Mouse (Mus musculus): Measurements from ENCODE around the gene Gbe1.
A peak's percentile ranks its signal among the peaks of the same experiment; 100 is the strongest.

The Gbe1 gene

GRCm38 (mm10) chr16:70358326-70358725 is 44.6 kb downstream of the Gbe1 start:
- no peak for DNase-seq

DNA sequence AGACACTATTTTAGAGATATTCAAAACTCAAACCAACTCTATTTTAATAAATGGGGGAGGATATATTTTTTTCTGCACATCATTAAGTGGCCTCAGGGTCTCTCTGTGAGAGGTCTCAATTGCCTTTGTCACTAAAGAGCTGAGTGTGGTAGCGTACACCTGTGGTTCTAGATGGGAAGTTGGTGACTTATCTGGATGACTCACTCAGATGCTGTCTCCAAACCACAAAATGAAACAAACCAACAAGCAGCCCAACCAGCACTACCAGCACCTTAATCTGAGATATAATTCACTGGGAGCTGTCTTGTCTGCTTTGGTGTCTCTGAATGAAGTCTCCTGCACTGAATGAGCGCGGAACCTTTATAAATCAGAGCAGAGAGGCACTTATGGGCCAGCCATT is 51.5 kb downstream of the Gbe1 start:
- DNase-seq: no peak

DNA sequence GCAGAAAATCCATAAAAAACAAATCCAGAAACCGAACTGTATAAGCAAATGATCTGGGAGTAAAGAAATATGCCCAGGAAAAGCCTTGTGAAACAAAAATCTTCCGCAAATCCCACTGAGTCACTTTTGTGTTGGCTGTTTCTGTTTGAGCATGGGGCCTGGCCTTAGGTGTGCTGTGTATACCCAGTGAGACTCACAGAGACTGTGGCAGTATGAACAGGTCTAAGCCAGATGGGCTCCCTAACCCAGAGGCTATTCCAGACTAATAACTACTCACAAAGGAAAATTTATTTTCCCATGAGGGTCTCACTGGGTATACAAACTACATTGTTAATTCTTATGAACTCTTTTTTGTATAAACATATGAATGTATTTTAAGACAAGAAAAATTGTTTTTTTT is 67.3 kb downstream of the Gbe1 start:
- DNase-seq: no peak

DNA sequence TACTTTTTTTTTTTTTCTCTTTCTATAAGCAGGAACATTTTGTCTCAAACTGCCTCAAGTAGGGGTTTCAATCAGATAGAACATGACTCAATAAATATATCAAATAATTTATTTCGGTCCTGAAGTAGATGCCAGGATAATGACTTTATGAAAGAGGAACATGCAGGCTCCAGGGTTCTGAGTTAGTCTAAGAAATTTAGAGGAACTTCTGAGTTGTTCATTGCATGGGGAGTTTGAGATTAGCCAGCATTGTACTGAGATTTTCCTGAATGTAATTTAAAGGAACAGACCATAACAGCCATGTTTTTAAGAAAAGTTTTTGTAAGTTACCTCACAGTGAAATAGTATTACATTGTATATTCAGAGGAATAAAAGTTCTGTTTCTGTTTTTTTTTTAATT is 71.7 kb downstream of the Gbe1 start:
- no peak for DNase-seq

DNA sequence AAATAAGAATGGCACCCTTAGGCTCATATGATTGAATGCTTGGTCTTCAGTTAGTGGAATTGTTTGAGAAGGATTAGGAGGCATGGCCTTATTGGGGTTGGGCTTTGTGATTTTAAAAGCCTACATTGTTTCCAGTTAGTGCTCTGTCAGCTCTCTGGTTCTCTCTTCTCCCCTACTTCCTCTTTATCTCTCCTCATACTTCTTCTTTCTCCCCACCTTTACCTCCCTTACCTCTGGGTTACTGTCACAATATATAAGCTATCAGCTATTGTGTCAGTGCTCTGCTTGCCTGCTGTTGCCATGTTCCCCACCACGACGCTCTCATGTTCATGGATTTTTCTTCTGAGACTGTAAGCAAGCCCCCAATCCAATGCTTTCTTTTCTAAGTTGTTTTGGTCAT is 73.6 kb downstream of the Gbe1 start:
- no peak for DNase-seq

- no peak for DNase-seq
Measured at GRCm38 (mm10) chr16:70395276-70395675, 81.5 kb downstream of the Gbe1 start.

- no peak for DNase-seq
Measured at GRCm38 (mm10) chr16:70407780-70408179, 94.0 kb downstream of the Gbe1 start.

DNA sequence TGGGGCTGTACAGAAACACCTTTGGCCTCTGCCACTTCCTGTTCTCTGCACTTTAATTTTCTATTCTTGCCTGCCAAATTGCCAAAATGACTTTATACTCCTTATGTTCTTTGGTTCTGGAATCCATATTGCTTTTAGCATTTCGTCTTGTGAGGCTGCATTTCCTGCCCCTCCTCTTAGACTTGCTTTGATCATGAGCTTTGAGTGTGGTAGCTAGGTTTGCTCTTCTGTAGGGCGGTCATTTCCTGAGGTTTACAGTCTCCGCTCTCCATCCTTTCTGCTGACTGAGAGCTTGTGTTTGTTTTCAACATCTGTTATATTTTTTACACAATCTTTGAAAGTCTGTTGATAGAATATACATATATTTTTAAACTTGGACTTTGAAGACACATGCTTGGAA is 107.3 kb downstream of the Gbe1 start:
- DNase-seq: no peak

DNA sequence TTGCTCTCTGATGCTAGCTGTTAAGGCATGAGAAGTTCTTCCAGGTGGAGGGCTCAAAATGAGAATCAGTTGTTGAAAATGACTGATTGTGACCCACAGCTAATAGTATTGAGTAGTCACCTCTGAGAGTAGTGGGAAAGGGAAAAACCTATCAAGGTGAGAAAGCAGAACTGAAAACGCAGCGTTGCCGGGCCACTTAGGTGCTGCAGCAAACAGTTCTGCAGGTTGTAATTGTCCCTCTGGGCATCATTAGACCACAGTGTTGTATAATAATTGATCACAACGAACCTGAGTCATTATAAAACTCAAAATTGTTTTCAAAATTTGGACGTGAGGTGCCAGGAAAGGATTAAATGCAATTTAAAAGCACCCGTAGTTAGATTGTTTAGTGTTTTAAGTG is 135.8 kb downstream of the Gbe1 start:
- DNase-seq: peak in 1 of 2 experiments; percentile 1

DNA sequence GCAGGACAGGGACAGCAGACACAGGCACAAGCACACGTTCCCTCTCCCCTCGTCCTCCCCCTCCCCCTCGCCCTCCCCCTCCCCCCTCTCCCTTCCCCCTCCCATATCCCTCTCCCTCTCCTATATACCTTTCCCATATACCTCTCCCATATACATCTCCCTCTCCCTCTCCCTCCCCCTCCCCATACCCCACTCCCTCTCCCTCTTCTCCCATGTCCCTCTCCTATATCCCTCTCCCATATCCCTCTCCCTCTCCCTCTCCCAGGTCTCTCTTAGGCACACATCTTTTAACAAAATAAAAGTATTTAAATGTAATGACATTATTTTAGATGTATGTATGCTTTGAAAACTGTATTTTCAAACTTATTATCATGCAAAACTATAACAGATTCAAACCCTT is 161.8 kb downstream of the Gbe1 start:
- no peak for DNase-seq

DNA sequence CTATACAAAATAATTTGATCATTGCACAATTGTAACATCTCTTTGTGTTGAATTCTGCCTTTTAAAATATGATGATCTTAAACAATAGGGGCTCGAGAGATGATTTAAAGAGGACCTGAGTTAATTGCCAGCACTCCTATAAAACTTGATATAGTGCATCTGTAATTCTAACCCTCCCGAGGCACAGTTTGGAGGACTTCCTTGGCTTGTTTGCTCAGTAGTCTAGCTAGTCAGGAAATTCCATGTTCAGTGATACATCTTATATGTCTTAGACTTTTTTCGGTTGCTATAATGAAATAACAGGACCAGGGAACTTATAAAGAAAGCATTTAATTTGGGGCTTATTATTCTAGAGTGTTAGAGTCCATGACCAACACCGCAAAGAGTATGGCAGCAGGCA is 162.4 kb downstream of the Gbe1 start:
- no peak for DNase-seq

GRCm38 (mm10) chr16:70480494-70480893 is 166.7 kb downstream of the Gbe1 start:
- DNase-seq: no peak

GRCm38 (mm10) chr16:70506457-70506856 is 192.7 kb downstream of the Gbe1 start:
- no peak for DNase-seq

DNA sequence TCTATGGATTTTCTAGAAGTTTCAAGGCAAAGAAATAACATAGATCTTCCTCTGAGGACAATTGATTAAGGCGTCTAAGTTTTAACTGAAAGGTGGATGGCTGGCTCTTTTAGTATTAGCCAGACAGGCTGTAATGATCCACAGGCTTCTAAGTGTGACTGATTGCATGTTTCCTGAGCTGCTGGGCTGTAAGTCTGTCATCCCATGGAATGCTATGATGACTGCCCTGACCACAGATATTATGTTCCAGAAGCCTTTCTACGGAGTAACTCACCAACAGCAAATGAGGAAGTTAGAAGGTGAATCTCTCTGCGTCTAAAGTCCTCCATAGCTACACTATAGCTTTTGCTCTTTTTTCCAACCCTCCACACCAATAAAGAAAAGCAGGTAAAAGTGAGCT is 197.2 kb downstream of the Gbe1 start:
- DNase-seq: no peak

- DNase-seq: no peak
Measured at GRCm38 (mm10) chr16:70522861-70523260, 209.1 kb downstream of the Gbe1 start.

- no peak for DNase-seq
Measured at GRCm38 (mm10) chr16:70523566-70523965, 209.8 kb downstream of the Gbe1 start.

DNA sequence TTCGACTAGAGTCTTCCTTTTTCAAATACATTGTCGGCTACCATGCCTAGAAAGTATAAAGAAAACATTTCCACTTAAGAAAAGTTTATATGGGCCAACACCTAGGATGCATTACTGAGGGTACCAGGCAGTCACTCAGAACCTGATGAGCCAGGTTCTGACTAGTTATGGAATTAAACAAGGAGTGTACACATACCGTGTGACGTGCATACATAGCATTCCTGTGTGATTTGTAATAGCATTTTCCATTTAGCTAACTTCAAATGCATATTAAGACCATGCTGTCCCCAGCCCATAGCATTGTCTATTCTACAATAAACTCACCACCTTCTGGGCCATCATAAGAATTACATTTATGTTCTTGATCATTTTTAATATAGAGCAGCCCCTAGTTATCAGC is 210.5 kb downstream of the Gbe1 start:
- no peak for DNase-seq

DNA sequence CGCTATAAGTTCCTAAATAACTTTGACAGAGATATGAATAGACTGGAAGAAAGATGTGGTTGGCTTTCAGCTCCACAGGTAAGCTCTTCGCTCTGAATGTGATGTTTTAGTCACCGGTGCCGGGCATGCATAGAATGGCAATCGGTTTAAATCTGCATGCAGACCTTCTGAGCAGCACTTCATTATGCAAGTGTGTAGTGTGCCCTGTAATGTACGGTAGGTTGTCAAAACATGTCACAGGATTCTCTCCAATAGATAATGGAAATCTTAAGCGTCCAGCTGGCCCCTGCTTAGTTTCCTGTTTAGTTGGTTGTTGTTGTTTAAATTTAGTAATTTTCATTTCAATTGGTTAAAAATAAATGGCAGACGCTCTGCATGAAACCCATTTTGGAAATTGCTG is 213.5 kb downstream of the Gbe1 start:
- DNase-seq: no peak

DNA sequence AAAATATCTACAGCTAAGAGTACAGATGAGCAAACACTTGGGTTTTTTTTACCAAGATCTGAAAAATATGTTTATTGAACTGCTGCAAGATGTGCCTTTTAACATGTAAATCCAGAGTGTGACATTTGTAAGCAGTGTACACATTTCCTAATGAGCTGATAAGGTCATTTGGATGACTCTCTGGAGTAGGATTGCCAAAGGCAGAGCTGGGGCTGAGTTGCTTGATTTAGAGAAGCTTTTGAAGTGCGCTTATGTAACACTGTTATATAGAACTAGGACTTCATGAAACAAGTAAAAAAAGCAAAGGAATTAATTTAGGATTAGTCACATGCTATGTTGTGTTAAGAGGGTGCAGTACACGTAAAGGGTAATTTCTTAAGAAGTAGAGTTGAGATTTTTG is 221.5 kb downstream of the Gbe1 start:
- DNase-seq: no peak

DNA sequence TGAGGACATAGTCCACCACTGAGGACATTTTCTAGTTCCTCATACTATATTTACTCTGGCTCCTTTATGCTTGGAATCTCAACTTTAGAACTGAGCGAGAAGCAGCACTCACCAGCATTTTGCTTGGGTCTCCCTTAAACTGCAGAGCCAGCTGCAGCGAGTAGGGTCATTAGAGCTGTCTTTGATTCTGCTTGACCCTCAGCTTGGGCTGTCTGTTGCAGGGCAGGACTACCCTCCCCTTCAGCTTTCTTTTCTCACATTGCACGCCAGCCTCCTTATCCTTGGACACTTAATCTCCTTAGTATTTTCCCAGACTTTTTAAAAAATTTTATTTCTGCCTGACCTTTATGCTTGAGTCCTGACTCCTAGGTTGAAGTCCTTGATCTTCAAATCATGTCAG is 237.1 kb downstream of the Gbe1 start:
- no peak for DNase-seq

- DNase-seq: no peak
Measured at GRCm38 (mm10) chr16:70561635-70562348, 248.0 kb downstream of the Gbe1 start.

DNA sequence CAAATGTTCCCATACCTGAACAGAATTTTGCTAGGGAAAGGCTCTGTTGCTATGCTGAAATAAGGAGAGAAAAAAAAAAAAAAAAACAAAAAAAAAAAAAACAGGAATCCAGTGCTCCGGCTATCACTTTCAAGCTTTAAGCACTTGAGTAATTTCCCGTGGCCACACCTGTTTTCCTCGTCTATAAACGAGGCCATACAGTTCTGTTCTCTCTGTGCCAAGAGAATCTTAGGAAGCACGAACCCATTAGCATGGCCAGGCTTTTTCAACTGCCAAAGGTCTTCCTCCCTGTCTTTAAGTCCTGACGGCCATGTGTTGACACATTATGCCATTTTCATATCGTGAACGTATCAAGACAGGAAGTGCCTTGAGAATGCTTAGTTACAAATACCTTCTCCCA is 248.8 kb downstream of the Gbe1 start:
- DNase-seq: no peak

DNA sequence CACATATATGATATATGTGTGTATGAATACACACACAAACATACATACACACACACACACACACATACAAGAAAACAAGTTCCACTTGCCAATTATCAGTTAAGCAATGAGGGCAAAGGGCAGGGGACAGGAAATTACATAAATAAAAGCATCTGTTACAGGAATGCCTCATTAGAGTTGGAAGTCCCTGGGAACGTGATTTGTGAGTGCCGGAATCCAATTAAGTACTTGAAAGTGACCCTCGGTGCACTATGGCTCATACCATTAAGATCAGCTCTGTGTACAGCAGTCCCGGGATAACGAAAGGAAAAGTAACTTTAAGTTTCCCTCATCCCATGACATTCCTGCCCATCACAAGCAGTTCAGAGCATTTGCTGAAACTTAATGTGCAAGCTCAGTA is 249.7 kb downstream of the Gbe1 start:
- no peak for DNase-seq

- peak; percentile 19 to 24 for DNase-seq
Measured at GRCm38 (mm10) chr16:70568341-70569265, 254.9 kb downstream of the Gbe1 start.

Data from B cell, adult 2 months (primary cell).